Mouse (Mus musculus): ENCODE measurements around the gene Esrrg.

Gene Esrrg

DNA sequence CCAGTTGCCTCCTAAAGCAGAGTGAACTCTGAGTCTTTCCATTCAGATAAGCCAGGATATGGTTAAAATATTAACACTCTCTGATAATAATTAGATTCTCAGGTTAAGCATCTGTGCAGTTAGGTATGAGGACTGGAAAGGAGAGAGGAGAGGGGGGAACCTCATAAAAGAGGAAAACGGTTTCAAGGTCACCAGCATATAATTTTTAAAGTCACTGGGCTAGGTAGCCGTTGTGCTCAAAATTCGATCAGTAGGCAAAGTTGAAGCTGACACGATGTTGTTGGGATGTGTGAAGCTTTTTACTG is 154.8 kb downstream of the Esrrg start:
- no peak for TF ChIP-seq GATA4 (IDR thresholded peaks at IDR 0.05; ENCODE audit: insufficient replicate concordance, low read length)

DNA sequence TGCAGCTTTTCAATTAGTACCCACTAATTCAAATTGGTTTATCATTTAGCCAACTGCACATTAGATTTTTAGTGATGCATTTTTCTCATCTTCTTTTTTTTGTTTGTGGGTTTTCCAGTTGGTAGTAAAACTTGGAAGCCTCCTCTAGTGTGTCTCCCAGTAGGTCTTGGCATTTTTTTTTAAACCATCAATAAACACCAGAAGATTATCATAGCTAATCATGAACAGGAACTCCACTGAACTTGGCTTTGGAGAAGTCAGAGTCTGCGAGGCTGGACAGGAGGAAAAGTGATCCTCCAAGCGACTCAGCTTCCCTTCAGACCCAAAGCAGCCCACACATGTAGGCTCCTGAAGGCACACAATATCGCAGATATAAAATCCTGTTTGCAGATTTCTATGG is 155.2 kb downstream of the Esrrg start:
- no peak for TF ChIP-seq GATA4 (IDR thresholded peaks at IDR 0.05; ENCODE audit: insufficient replicate concordance, low read length)

DNA sequence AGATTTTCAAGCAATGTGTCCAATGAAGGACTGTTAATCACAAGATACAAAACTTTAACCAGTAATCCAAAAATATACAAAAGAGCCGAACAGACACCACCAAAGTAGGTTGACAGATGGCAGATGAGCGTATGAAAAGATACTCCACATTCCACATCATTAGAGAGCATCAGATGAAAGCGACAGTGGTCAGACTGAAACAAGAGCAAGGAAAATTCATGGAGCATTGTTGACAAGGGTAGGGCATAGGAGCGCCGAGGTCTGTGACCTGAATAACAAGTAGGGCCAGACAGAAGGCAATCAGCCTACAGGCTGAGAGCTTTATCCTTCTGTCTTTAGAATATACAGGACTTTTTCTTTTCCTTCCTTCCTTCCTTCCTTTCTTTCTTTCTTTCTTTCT is 157.0 kb downstream of the Esrrg start:
- TF ChIP-seq GATA4 (IDR thresholded peaks at IDR 0.05; ENCODE audit: insufficient replicate concordance, low read length), result no peak

DNA sequence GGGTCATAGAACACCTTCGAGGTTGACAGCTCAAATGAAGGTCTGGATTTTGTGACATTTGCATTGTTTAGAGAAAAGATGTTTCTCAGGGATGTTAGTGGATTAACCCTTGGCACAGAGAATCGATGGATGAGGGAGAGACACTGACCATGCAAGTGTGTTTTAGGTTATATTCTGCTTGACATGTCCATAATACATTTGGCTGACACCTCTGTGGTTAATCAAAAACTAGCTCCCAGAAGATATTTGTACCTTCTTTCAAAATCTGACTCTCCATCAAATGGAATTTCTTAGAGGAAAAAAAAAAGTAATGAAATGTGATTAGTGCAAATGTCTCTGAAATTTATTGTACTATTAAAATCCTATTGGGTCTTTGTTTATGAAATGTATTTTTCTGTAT is 158.8 kb downstream of the Esrrg start:
- no peak for TF ChIP-seq GATA4 (IDR thresholded peaks at IDR 0.05; ENCODE audit: insufficient replicate concordance, low read length)

DNA sequence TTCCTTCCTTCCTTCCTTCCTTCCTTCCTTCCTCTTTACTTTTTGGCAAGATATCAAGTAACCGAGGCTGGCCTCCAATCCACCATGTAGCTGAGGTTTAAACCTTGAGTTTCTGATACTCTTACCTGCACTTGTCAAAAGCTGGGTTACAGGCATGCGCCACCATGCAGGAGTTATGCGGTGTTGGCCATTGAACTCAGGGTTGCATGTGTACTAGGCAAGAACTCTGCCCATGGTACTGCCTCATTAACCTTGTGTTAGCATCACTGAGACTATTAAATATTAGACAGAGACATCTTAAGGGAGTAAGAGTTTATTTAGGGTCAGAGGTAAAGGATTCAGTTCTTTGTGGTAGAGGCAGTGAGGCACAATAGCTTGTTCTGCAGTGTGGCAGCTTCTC is 161.6 kb downstream of the Esrrg start:
- TF ChIP-seq GATA4 (IDR thresholded peaks at IDR 0.05; ENCODE audit: insufficient replicate concordance, low read length), result no peak

DNA sequence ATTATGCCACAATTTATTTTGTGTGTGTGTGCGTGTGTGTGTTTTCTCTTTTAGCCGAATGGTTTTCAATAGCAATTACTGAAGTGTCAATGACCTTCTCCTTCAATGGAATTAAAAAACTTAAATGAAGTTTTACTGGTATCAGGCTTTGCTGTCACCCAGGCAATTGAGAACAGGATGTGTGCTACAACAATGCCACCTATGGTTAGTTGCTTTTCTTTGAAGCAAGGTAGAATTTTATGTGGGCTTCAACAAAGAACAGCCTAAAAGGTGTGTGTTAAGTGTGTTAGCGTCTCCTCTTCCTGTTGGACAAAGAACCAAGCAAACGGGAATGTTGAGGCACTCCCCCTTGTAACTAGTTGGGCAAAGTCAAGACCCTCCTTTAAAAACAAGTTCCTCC is 162.5 kb downstream of the Esrrg start:
- TF ChIP-seq GATA4 (IDR thresholded peaks at IDR 0.05; ENCODE audit: insufficient replicate concordance, low read length), result no peak

DNA sequence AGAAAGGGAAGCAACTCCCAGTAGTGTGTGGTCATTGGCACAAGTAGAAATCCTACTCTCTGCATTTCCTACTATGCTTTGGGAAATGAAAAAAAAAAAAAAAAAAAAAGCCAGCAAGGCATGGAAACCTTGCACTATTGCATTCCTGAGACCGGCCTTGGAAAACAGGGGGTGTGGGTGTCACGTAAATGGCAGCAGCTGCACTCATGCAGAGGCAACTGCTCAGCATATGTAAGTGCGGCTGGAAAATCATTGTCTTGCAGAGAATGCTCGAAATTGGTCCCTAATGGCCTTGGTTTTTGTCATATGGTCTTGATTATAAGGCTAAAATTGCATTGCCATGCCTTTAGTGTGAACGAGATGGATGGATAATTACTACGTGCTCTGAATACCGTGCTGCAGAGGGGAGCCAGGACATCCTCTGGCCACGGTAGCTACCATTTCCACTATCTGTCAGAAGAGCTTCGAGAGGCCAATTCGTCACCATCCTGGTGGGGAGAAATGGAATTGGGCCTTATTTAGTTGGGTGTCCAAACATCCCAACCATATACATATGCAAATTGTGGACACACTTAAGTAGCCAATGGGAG is 171.1 kb downstream of the Esrrg start:
- TF ChIP-seq GATA4 (IDR thresholded peaks at IDR 0.05; ENCODE audit: insufficient replicate concordance, low read length), result no peak

DNA sequence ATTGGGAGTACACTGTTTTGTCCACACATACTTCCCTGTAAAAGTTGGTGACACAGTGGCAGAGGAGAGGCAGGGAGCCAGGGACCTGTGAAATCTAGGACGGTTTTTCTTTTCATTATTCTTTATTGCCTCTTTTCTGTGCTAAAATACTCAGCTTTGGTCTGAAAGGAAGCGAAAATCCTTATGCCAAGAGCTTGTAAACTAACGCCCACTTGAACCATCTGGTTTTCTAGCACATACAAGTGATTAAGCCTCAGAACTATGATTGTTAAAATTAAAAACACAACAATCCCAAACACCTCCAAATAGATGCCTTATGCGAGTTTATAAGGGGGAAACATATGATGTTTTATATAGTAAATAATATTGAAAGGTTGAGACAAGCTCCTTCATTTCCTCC is 176.6 kb downstream of the Esrrg start:
- no peak for TF ChIP-seq GATA4 (IDR thresholded peaks at IDR 0.05; ENCODE audit: insufficient replicate concordance, low read length)

DNA sequence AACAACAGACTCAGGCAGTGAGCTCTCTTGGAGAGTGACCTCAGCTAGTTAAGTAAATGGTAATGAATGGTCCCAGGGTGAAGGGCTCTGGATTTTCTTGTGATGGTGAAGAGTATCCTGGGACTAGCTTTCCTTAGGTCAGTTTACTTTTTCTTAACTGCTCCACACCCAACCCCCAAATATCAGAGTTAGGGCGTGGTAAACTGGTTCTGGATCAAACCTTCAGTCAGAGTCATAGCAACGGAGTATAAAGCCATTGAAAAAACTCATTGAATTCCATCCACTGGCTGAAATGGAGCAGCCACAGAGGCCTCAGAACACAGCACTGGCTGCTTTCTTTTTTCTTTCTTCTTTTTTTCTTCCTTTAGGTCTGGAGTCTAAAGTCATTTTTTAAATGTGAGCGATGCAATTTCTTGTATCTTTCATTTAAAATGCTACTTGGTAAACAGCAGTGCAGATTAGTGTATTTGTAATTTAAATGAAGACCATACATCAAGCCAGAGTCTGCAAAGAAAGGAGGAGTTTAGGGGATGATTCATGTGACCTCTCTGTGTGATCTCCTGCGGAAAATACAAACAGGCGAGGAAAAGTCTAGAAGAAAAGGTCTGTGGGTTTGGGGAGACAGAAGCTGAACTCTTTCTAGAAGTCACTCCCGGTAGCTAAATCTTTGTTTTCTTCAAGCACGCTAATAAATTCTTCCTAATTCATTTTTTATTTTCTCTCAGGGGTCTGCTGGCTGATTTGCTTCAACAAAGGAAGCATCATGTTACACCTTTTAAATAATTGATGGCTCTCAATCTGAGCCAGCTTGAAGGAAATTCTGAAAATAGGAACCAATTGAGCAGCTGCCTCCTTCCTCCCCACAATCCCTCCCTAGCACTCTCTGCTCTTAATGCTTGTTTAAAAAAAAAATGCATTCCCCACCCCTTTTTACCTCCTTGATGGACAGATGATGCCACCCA is 178.7 kb downstream of the Esrrg start:
- no peak for TF ChIP-seq GATA4 (IDR thresholded peaks at IDR 0.05; ENCODE audit: insufficient replicate concordance, low read length)

DNA sequence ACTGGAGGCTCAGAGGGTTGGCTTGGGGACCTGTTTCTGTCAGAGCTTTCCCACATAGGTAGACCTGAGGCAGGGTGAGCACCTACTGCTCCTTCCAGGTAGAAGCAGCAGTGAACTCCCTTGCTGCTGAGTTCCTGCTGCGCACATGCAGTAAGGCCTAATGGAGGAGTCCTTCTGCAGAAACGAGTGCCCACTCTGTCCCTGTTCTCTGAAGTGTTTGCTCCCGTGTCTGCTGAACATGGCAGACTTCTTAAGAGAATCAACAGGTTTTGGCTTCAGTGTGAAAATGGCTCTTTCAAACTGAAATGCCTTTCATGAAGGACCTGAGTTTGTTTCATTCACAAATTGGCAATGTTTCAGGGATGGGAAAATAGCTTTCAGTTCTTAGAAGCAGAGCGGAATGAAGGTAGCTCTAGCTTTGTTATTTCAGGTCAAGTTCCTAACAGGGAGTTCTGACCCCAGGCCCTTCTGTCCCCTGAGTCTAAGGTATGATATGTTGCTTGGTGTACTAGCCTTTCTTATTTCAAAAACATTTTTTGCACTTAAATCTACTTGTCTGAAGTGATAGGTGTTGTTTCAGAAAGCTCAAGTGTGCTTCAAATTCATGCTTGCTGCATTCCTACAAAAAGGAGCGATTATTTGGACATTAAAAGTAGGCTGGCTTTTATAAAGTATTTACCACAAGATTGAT is 185.8 kb downstream of the Esrrg start:
- no peak for TF ChIP-seq GATA4 (IDR thresholded peaks at IDR 0.05; ENCODE audit: insufficient replicate concordance, low read length)

DNA sequence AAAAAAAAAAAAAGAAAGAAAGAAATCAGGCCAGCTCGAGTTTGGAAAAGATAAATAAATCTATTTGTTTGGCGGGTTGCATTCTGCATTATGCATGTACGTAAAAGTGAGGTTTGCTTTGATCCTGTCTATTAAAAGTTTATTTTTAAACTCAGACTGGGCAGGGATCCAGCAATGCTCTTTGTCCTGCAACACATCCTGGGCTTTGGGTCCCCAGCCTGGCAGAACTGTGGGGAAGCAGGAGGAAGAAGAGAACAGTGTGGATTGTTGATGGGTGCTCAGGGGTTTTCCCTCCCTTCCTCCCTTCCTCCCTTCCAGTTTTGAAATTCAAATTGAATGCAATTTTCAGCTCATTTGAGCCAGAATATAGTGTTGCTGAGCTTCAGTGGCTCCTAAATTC is 187.0 kb downstream of the Esrrg start:
- TF ChIP-seq GATA4 (IDR thresholded peaks at IDR 0.05; ENCODE audit: insufficient replicate concordance, low read length), result no peak

DNA sequence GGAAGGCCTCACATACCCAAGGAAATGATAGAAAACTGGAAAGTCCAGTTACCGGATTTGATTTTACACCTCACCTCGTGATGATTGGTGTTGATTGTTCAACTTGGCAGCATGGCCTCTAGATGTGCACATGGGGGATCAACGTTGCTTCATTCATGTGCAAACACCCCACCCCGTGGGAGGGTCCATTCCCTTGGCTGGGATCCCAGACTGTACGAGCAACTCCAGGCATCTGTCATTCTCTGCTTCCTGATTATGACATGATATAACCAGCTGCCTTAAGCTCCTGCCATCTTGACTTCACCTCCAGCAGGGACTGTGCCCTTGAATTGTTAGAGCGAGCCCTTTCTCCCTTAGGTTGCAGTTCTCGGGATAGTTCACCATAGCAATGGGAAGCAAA is 190.7 kb downstream of the Esrrg start:
- TF ChIP-seq GATA4 (IDR thresholded peaks at IDR 0.05; ENCODE audit: insufficient replicate concordance, low read length), result no peak

DNA sequence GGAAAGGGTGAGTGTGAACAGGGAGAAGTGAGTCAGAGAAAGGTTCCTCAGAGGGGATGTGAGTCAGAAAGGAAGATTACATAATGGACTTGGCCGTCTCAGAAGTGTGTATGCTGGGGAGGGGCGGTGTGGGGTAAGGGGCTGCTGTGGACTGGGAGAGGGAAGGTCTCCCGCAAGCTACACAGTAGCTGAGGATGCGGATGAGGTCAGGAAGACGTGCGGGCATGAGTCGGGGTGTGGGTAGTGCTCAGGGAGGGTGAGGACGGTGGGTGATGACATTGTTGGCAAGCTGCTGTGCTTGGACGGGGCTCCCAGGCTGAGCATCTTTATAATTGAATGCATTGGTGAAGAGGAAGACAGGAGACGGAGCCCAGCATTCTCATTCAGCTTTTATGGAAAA is 192.2 kb downstream of the Esrrg start:
- TF ChIP-seq GATA4 (IDR thresholded peaks at IDR 0.05; ENCODE audit: insufficient replicate concordance, low read length), result no peak

DNA sequence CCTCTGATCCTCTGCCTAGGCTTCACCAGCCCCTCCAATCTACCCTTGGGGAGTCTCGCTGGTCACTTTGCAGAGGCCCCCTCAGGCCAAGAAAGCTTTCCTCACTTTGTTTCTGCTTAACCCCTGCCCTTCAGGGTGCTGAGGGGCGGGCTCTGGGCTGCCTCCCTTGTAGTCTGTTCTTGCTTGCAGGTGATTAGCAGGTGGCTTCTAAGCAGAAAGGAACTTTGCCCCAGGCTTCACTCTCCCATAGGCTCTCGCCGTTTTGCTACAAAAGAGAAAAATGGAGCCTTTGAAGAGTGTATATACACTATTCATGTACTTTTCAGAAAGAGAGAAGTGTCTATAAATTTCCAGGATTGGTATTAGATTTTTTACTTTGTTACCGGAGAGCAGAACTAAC is 195.0 kb downstream of the Esrrg start:
- TF ChIP-seq GATA4 (IDR thresholded peaks at IDR 0.05; ENCODE audit: insufficient replicate concordance, low read length), result no peak

DNA sequence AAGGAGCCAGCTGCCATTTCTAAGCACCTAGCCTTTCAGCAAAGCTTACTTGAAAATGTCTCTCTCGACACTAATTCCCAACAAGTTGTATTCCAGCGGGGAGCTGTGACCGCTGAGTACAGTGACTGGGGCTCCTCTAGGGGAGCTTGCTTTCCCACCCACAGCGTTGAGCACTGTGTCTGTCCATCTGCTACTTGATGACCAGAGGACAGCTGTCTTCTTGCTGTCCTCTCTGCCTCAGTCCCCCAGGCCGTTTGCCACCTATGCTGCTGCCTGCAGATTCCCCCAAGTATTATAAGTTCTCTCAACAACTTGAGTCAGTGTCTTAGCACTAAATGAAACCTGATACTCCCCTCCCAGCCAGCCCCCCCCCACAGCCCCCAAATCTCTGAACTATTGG is 195.4 kb downstream of the Esrrg start:
- TF ChIP-seq GATA4 (IDR thresholded peaks at IDR 0.05; ENCODE audit: insufficient replicate concordance, low read length), result no peak

DNA sequence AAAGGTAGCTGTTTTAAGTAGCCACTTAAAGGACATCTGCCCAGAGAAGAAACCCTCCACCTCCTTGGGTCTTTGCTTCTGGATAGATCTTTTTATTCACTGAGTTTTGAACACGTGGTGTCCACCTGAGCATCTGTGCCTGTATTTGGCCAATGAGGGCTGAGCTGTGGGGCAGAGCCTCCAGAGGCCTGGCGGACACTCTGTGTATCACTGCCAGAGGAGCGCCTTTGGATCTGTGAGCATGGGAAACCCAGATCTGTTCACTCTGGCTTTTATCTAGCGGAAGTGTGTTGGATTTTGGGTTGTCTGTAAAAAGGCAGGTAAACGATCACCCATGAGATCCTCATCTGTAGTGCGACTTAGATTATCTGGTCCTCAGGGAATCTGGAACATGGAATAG is 196.4 kb downstream of the Esrrg start:
- TF ChIP-seq GATA4 (IDR thresholded peaks at IDR 0.05; ENCODE audit: insufficient replicate concordance, low read length), result no peak
